Mouse (Mus musculus) erythroblast, embryonic 14.5 days (primary cell): ENCODE measurements around the gene Ankrd33. TPM values are rescaled to one million over a fixed set of nuclear protein-coding genes. Genes with fewer than 3 reads are reported as not detected.

Experiments
- H3K27me3 ChIP-seq: 2 replicates; pipeline ENCODE4 v1.6.1; 2012; ENCODE audit warnings: inconsistent platforms; ENCODE audit not compliant: control insufficient read depth
- H3K36me3 ChIP-seq: 2 replicates; pipeline ENCODE4 v1.6.1; 2012; ENCODE audit warnings: mild to moderate bottlenecking, inconsistent platforms; ENCODE audit not compliant: control insufficient read depth
- H3K4me1 ChIP-seq: 2 replicates; pipeline ENCODE4 v1.6.1; 2012; ENCODE audit warnings: inconsistent platforms; ENCODE audit not compliant: control insufficient read depth
- H3K4me3 ChIP-seq: replicated peaks from 2 replicates; pipeline ENCODE3; 2012; ENCODE audit warnings: moderate library complexity, mild to moderate bottlenecking, inconsistent platforms
- H3K9me3 ChIP-seq: 2 replicates; pipeline ENCODE4 v1.6.1; 2012; ENCODE audit warnings: low read length, inconsistent platforms, mixed read lengths; ENCODE audit not compliant: control insufficient read depth
- GATA1 ChIP-seq: IDR thresholded peaks from 2 replicates; pipeline ENCODE4 v1.6.1; 2012; ENCODE audit warnings: low read length, inconsistent platforms, mixed read lengths
- TAL1 ChIP-seq: IDR thresholded peaks from 3 replicates; pipeline ENCODE4 v1.6.1; 2012; ENCODE audit warnings: low read length, inconsistent platforms, mixed read lengths
- polyA plus RNA-seq: library from polyadenylated mRNA; stranded (reverse); fragments of >175 nt; gene quantifications from 2 replicates; pipeline ENCODE4 v1.2.3, GENCODE M21; 2012

Gene Ankrd33
- polyA plus RNA-seq, 1 experiment, result not detected

DNA sequence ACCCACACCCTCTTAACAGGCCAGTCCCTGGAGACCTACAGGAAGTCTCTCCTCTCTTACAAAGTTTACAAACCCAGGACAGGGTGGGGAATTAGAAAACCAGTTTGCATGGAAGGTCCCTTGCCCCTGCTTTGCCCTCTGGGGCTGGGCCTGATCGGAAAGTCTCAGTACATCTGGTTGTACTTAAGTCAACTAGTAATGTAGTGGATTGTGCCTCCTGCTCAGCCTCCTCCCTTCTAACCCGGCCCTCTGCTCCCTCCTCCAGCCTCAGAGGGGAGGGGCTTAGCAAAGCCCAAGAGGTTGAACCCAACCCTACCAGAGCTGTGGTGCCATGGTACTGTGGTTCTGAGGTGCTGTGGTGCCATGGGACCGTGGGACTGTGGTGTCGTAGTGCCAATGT is 33.3 kb upstream of the Ankrd33 start:
- TF ChIP-seq GATA1, result no peak
- no peak for TF ChIP-seq TAL1
- Histone ChIP-seq H3K4me3 (no peak overlapping the region), H3K27me3 (peaks cover 31% of the 10 kb centered on the region), H3K4me1 (no peaks in the 10 kb centered on the region), H3K9me3 (no peaks in the 10 kb centered on the region), H3K36me3 (no peaks in the 10 kb centered on the region)

DNA sequence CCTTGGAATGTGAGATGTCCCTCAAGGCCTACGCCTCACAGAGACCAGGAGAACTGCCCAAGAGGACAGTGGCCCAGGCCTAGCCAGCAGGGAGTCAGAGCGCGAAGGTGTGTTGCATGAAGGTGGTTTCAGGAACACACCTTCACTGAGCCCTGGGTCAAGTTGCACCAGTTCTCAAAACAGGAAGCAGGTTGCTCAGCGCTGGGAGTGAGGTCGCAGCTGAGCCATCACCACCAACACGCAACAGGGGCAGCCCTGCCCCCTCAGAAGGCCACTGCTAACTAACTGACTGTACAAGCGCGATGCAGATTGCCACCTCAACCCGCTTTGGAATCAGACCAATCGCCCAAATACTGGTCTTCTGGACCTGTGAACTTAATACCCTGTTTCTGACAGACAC is 31.1 kb upstream of the Ankrd33 start:
- H3K4me3 ChIP-seq, result no peak overlapping the region
- H3K9me3 ChIP-seq, result no peaks in the 10 kb centered on the region
- TF ChIP-seq GATA1 (no peak), TAL1 (no peak)
- H3K27me3 ChIP-seq, result peaks cover 8% of the 10 kb centered on the region
- no peaks in the 10 kb centered on the region for H3K4me1 ChIP-seq
- H3K36me3 ChIP-seq, result no peaks in the 10 kb centered on the region

DNA sequence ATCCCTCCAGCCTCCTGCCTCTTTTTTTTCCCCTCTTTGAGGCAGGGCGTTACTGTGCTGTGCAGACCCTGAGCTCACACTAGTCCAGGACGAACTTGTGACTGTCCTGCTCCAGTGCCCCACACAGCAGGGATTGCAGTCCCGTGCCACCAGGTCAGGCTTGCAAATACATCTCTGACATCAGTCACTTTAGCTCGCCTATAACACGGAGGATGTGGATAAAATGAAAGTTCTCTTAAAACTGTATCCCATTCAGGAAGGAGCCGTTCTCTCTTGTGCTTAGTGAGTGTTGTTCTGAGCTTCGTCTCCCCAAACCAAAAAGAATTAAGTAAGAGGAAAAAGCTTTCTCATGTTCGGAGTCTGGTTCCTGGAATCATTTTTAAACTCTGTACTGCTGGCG is 29.1 kb upstream of the Ankrd33 start:
- TF ChIP-seq TAL1, result no peak
- no peak for TF ChIP-seq GATA1
- H3K27me3 ChIP-seq, result no peaks in the 10 kb centered on the region
- H3K9me3 ChIP-seq, result no peaks in the 10 kb centered on the region
- no peaks in the 10 kb centered on the region for H3K36me3 ChIP-seq
- no peak overlapping the region for H3K4me3 ChIP-seq
- no peaks in the 10 kb centered on the region for H3K4me1 ChIP-seq

DNA sequence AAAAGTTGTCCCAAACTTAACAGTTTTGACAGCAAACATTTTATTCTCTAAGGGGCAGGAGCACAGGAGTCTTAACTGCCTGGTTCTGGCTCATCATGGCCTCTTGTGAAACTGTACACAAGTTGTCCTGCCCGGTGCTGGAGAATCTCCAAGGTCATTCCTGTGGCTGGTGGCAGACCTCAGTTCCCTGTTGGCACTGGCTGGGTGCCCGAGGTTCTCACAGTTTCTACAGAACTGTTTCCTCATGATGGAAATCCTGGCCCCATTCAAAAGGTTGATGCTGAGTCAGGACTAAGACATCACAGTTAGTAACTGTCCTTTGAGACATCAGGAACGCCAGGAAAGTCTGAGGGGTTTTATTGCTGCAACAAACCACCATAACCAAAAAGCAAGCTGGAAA is 28.6 kb upstream of the Ankrd33 start:
- Histone ChIP-seq H3K4me3 (no peak overlapping the region), H3K27me3 (no peaks in the 10 kb centered on the region), H3K9me3 (no peaks in the 10 kb centered on the region), H3K36me3 (no peaks in the 10 kb centered on the region), H3K4me1 (no peaks in the 10 kb centered on the region)
- no peak for TF ChIP-seq GATA1
- no peak for TF ChIP-seq TAL1

DNA sequence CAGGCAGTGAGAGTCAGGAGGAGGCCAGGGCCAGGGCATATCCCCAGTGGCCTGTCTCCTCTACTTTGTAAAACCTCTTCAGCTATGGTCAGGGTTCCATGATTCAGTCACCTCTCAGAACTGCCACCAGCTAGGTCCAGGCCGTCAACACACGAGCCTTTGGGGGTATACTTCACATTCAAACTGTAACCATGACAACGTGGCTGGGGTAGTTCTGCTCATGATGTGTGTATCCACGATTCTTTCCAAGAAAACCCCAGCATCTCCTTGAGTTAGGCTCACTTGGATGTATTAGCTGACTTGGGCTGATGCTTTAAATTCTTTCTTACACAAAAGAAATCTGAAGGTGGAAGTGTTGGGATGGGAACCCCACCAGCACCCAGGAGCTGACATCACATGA is 27.3 kb upstream of the Ankrd33 start:
- Histone ChIP-seq H3K4me3 (no peak overlapping the region), H3K27me3 (peaks cover 3% of the 10 kb centered on the region; the same call in 1 of the 2 replicates), H3K36me3 (no peaks in the 10 kb centered on the region), H3K4me1 (no peaks in the 10 kb centered on the region), H3K9me3 (no peaks in the 10 kb centered on the region)
- TF ChIP-seq GATA1 (no peak), TAL1 (no peak)

DNA sequence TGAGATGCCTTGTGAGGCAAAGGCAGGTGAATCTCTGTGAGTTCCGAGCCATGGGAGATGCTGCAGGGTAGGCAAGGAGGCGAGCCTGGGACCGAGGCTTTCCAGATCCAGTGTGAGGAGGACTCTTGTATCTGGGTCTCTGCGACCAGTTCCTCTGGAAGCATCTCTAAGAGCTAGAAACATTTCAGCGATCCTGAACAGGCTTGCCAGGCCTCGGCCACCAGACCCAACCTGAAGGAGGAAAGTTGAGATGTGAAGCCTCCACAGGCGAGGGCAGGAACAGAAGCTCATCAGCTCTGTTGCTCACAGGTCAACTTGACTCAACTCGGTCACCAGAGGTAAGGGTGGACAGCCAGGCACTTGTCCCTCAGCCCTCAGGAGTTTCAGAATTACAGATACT is 24.0 kb upstream of the Ankrd33 start:
- TF ChIP-seq TAL1 (no peak), GATA1 (no peak)
- Histone ChIP-seq H3K9me3 (no peaks in the 10 kb centered on the region), H3K4me3 (no peak overlapping the region), H3K27me3 (peaks cover 3% of the 10 kb centered on the region; the same call in 1 of the 2 replicates), H3K4me1 (no peaks in the 10 kb centered on the region), H3K36me3 (no peaks in the 10 kb centered on the region)

DNA sequence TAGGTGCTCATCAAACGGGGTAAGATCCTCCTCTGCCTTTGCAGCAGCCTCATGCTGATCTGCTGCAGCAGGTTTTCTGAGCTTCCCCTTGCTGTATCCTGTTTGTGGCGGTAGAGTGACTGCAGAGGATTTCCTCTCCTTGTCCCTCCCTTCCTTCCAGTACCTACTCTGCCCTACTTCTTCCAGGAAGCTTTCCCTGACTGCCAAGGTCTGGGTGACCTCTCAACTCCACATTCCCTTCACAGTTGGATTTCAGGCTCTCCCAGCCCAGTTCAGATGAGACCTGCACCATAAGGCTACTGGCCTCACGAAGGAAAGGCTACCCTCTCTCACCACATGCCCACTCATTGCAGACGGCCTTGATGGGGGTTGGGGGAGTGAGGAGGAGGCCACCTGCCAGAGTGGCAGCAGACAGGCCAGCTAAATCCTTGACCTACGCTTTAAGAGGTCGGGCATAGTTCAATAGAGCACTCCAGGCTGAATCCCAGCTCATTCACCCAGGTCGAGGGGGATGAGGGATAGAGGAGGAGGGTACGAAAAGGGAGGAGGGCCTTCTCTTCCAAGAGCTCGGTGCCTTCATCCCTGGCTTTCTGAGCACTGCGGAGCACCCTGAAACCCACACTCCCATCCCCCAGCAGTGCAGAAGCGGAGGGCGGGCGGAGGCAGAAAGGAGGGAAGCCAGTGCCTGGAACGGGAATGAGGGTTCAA is 23.3 kb upstream of the Ankrd33 start:
- no peak for TF ChIP-seq GATA1
- TF ChIP-seq TAL1, result no peak
- H3K4me1 ChIP-seq, result no peaks in the 10 kb centered on the region
- H3K36me3 ChIP-seq, result no peaks in the 10 kb centered on the region
- no peak overlapping the region for H3K4me3 ChIP-seq
- peaks cover 3% of the 10 kb centered on the region; the same call in 1 of the 2 replicates for H3K27me3 ChIP-seq
- no peaks in the 10 kb centered on the region for H3K9me3 ChIP-seq

DNA sequence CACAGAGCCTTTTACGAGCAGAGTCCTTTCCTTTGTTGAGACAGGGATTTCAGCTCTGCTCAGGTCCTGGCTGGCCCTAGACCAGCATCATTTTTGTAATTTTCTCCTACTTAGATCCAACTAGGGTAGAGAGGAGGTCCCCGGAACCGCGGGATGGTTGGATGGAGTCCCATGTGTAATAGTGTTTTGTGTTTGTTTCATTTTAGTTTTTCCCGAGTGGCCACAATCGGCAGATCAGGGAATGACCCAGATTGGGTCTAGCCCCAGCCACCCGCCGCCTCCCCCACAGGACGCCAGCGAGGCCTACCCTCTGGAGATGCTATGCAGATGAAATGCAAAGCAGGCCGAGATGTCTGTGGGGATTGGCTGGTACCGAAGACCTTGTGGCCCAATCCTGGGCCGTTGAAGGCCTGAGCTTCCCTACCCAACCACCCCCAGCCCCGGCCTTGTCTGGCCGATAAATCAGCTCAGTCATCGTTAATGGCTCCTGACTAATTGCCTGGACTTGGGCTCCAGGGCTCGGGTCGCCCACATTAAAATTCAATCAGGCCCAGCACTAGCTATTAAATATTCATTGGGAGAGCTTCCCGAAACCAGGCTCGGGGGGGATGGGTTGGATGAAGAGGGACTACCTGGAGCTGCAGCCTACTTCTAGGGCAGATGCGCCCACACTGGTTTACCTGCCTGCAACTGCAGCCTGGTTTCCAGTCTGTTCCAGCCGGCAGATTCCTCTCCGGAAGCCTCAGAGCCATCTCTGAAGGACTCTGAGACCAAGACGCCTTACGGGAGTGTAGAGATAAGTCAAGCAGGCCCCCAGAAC is 22.5 kb upstream of the Ankrd33 start:
- peaks cover 6% of the 10 kb centered on the region for H3K27me3 ChIP-seq
- TF ChIP-seq TAL1 (no peak), GATA1 (no peak)
- no peaks in the 10 kb centered on the region for H3K4me1 ChIP-seq
- no peaks in the 10 kb centered on the region for H3K9me3 ChIP-seq
- H3K36me3 ChIP-seq, result no peaks in the 10 kb centered on the region
- H3K4me3 ChIP-seq, result no peak overlapping the region

DNA sequence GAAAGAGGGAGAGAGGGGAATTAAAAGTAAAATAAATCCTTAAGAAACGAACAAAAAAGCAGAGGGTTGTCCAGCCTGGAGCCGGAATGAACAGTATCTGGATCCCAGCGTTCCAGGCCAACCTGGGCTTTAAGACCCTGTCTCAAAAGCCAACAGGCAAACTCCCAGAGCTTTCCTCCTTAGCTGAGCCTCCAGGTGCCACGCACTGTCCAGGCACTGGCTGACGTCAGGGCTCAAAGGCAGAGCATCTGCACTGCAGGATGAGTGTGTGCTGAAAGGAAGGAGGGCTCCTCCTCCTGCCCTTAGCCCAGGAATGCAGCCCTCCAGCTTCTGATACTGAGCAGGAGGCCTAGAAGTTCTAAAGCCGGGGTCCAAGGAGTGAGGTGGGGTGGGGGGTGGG is 21.6 kb upstream of the Ankrd33 start:
- no peaks in the 10 kb centered on the region for H3K4me1 ChIP-seq
- no peaks in the 10 kb centered on the region for H3K9me3 ChIP-seq
- no peak for TF ChIP-seq GATA1
- no peak for TF ChIP-seq TAL1

More for the DNA sequence above, 21.6 kb upstream of the Ankrd33 start:
- Histone ChIP-seq H3K27me3 (peaks cover 11% of the 10 kb centered on the region), H3K4me3 (no peak overlapping the region), H3K36me3 (no peaks in the 10 kb centered on the region)
